Mouse (Mus musculus): ENCODE data around the gene Ptp4a2.
"Not testable (repeated sequence)": the region's sequence is repeated elsewhere in the genome, so short reads cannot be mapped to it uniquely, and the experiment has no call there.

Ptp4a2 gene

DNA sequence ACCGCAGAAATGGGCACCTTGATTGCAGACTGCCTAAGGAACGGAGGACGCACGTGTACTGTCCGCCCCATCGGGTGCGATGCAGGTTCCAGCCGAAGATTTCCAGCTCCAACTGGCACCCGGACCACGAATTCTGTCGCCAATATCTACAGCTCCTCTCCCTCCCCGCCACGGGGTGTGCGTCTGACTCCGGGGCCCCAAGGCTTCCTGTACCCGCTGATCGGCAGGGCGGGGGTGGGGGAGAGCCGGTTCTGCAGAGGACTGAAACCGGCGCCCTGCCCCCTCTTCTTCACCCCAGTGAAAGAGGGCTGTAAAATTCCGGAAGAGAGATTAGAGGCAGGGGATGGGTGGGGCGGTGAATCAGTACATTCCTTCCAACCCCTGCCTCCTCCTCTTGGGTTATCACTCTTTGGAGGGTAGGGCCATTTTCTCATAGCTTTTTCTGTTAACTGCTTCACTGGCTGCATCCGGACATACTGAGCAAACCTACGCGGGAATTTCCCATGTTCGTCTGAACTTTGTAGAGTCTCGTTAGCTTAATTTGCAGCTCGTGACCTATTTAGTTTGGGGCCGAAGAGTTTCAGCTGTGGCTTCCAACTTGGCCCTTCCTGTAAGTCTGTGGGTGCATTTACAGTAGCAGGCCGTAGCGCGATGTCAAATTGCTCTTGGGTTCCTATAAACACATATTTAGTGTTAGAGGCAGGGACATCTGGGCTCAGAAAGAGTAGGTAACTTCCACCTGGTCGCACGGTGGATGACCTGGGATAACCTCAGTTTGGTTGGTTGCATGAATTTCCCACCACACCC, at the start of gene Ptp4a2:
Gene Ptp4a2, plus strand, starts transcription at position 422 of the 807 bp plus-strand sequence.
- DNase-seq (ENCODE audit: low spot score in 2 of 2): no peak

DNA sequence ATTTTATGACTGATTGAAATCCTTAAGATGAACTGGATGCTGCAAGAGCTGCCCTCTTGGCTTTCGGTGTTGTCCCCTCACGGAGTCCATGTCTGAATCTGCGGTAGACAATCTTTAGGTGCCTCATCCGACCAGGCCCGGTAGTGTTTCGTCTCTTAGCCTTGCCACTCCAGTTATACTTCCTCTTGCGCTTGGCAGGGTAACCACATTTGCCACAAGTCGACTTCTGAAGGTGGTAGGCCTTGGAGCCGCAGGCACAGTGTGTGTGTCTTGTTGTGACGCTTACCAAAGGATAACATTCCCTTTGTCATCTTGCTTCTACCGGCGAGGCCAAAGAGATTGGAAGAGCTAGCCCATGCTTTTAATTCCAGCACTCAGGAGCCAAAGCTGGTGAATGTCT, 49.4 kb upstream of the Ptp4a2 start:
- DNase-seq (ENCODE audit: low spot score in 2 of 2): no peak

DNA sequence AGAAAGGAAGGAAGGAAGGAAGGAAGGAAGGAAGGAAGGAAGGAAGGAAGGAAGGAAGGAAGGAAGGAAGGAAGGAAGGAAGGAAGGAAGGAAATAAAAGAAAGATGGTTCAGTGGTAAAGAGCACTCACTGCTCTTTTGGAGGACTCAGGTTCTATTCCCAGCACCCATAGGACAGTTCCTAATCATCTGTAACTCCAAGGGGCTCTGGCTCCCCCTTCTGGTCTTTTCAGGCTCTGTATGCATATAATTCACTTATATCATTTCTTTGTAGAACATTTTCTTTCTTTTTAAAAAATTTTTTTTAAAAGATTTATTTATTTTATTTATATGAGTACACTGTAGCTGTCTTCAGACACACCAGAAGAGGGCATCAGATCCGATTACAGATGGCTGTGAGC, 48.5 kb upstream of the Ptp4a2 start:
- DNase-seq (ENCODE audit: low spot score in 2 of 2): not testable (repeated sequence)

DNA sequence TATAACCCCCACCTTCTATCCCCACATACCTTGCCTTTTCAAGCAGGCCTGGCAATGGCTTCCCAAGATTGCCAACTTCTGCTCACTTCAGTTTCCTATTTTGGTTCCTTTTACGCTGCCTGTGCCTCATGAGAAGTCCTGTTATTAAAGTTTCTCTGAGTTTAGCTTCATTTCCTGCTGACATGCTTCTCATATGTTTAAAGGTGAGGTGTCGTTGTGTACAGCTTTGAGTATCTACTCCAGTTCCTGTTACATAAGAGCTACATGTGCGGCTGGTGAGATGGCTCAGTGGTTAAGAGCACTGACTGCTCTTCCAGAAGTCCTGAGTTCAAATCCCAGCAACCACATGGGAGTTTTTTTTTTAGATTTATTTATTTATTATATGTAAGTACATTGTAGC, 45.7 kb upstream of the Ptp4a2 start:
- DNase-seq (ENCODE audit: low spot score in 2 of 2): no peak

DNA sequence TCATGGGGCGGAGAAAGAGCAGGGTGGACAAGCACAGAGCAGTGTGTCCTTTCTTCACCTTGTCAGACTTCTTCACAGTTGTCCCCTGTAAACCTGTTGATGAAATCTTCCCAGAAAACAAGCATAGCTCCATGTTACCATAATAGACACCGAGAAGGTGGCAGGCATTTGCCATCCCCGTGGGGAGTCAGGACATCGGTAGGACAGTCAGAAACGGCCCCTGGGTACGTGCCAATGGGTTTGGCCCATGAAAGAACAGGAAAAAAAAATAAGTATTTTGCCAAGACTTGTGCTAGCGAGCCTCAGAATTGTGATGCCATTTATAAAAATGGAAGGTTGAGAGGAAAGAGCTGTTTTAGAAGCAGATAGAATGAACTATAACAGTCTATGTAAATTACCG, 43.2 kb upstream of the Ptp4a2 start:
- no peak for DNase-seq (ENCODE audit: low spot score in 2 of 2)

DNA sequence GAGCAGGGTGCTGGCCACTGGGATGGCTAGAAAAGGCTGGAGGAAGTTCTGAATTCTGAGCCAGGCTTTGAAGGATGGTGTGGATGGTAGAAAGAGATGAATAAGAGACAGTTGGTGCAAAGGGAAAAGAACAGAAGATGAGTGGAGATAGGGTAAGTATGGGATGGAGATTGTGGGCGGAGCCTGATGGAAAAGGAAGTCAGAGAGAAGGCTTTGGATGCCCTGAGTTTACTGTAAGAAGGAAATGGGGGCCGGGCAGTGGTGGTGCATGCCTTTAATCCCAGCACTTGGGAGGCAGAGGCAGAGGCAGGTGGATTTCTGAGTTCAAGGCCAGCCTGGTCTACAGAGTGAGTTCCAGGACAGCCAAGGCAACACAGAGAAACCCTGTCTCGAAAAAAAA, 42.3 kb upstream of the Ptp4a2 start:
- DNase-seq (ENCODE audit: low spot score in 2 of 2): not testable (repeated sequence)

DNA sequence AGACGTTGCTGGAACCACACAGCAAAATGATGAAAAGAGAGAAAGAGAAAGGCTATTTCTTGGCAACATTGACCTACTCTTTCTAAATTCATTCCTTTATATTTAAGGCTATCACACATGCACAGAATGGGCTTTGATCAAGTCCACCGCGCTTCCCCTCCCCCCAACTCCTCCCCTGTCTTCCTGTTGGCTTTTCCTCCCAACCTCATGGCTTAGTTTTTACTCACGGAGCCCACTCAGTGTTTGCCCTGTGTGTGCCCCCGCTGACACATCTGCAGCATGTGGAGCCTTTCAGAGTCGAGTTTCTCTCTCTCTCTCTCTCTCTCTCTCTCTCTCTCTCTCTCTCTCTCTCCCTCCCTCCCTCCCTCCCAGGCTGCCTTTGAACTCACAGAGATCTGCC, 40.4 kb upstream of the Ptp4a2 start:
- no peak for DNase-seq (ENCODE audit: low spot score in 2 of 2)

DNA sequence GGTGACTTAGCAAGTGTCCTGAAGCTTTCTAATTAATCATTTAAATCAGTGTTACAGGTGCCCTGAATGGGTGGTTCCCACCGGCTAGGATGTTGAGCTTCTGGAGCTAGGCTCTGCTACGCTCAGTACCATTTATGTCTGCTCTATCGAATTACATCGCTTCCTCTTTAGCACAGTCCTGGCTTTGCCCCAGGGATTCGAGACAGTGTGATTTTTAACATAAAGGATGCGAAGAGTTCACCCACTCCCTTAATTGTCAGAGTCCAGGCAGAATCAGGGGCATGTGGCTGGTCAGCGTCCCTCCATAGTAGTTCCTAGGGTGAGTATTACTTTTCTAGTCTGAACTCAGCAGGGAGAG, 39.7 kb upstream of the Ptp4a2 start:
- DNase-seq (ENCODE audit: low spot score in 2 of 2): no peak

DNA sequence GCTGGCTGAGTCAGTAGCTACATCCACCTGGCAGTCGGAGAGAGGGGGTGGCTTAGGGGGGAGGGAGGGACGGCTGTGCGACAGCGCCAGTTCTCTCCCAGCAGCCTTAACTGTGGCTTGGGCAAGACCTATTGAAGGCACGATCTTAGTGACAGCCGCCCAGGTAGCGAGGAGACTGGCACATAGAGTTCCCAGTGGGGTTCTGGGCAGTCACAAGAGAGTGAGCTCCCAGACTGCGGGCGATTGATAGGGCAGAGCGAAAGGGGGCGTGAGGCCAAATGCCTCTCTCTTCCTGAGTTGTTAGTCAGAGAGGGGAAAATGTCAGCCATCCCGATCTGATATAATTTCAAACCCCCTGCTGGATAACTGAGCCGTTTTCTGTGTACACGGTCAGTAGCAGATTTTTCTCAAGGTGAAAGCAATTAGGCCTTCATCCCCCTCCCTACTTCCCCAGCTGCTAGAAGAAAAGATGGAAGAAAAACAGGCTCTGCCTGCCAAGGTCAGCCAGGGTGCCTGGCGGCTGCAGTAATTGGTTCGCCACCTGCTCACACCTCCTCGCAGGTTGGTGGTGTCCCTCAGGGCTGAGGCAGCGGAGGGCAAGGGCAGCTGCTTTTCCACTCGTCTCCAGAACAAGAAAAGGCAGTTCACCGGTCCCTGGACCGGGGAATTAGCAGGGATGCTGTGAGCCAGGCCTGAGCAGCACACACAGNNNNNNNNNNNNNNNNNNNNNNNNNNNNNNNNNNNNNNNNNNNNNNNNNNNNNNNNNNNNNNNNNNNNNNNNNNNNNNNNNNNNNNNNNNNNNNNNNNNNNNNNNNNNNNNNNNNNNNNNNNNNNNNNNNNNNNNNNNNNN, 39.1 kb upstream of the Ptp4a2 start:
- DNase-seq (ENCODE audit: low spot score in 2 of 2): peak in 1 of 2 experiments; percentile 23

DNA sequence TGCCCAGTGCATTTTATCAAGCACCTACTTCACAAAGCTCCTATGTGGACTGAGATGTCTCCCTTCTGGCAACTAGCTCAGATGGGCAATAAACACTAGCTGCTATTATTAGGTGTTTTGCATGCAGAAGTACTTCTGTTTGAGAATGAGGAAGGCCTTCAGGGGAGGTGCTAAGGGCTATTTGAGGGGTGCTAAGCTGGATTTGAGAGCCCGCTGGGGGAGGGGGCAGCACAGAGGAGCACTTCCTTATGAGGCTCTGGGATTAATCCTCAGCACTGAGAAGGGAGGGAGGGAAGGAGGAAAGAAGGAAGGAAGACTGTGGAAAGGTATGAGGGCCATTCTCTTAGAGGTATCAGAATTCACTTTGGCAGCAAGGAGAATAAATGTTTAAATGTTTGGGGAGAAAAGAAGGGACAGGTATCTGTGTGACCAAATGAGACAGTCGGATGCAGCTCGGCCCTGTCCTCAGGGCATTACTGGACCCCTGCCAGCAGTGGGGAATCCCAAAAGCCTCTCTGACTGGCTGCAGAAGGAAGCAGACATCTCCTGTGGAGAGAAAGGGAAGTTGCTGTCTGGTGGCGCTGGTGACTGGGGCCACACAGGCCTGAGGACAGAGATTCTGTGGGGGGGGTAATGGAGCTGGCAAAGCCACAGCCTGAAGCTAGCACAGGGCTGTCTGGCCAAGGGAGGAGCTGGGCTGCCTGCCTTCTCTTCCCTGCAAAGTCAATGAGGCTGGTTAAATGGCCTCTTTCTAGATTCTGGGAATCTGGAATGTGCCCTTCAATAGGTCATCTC, 28.9 kb upstream of the Ptp4a2 start:
- peak in 1 of 2 experiments; percentile 53 for DNase-seq (ENCODE audit: low spot score in 2 of 2)

DNA sequence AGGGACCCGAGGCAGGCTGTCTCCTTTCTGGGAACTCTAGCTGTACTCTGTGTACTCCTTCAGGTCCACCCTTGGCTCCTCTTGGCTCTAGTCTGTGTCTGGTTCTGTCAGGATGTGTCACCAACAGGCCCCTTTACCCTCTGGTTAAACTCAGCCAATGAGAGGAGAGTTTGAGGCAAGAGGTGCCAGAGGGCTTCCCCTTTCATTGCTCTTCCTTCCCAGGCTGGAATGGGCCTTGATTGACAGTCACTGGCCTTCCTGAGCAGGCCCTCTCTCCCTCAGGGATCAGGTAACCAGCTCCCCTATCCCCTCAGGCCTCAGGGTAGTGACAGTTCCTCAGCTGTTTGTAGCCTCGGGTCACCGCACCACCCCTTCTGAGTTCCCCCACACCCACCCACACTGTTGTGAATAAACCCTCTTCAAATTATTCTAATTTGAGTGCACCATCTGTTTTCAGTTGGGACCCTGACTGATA, 28.1 kb upstream of the Ptp4a2 start:
- DNase-seq (ENCODE audit: low spot score in 2 of 2): no peak

DNA sequence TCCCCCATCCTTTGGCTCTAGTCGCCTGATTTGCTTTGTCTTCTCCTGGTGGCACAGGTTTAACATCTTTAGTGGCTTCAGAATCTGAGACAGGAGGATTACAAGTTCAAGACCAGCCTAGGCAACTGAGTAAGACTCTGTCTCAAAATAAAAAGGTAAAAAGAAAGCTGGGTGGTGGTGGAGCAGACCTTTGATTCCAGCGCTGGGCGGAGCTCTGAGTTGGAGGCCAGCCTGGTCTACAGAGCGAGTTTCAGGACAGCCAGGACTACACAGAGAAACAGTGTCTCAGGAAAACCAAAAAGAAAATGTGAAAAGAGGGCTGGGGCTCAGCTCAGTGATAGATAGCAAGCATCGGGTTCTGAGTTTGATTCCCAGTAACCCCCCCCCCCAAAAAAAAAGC, 27.5 kb upstream of the Ptp4a2 start:
- no peak for DNase-seq (ENCODE audit: low spot score in 2 of 2)

DNA sequence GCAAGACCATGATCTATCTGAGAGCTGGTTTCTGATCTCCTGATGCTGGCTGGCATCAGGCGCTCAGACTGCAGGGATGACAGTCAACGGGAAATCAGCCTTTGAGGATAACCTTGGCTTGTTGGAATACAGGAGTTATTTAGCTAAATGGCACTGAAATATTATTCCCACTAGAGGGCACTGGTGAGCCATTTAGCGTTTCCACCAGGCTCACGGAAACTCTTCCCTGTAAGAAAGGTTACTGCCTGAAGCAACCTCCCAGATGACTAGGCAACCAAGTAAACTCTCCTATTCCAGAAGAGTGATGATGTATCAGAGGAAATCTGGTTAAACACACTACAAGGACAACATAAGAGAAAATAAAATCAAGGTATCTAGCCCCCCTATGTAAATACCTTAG, 25.8 kb upstream of the Ptp4a2 start:
- peak in 1 of 2 experiments; percentile 67 for DNase-seq (ENCODE audit: low spot score in 2 of 2)

DNA sequence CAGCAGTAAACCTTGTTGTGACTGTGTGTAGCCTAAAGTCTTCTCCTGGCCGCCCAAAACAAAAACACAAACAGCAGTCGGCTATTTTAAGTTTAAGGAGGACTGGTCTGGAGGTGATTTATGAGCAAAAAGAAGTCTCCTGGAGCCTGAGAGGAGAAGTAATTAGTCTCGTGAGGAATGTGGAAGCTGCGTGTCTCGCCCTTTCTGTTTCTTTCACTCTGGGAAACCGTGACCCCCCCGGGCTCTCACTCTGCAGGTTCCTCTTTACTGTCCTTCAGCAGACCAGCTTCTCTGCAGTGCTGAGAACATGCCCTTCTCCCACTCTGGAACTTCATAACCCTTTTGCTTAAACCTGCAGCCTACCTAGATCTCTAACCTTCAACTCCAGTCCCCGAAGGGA, 22.3 kb upstream of the Ptp4a2 start:
- DNase-seq (ENCODE audit: low spot score in 2 of 2): no peak

DNA sequence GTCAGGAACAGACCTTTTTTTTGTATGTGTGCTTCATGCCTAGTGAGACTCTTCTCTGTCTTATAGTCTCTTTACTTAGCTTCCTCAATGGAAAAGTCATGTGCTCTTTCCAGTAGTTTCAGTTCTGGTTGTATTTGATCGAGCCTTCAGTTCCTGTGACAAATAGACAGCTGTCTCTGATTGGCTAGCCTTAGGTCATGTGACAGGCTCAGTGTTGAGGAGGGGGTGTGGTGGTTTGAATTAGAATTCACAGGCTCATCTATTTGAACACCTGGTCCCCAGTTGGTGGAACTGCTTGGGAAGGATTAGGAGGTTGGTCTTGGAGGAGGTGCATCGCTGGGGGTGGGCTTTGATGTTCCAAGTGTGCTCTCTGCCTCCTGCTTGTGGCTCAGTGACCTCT, 21.4 kb upstream of the Ptp4a2 start:
- DNase-seq (ENCODE audit: low spot score in 2 of 2): no peak

DNA sequence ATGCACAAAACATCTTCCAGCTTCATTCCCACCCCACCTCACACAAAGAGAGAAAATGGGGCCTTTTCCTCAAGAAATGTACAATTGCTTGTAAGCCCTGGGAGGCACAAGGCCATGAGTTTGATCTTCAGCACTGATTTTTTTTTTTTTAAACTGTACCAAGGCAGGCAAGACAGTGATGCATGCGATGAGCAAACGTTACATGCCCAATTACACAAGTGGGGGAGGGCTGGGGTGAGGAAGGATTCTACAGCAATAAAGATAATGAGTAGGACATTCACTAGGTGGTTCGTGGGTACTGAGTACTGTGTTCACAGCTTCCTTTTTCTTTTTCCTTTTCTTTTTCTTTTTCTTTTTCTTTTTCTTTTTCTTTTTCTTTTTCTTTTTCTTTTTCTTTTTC, 20.5 kb upstream of the Ptp4a2 start:
- no peak for DNase-seq (ENCODE audit: low spot score in 2 of 2)

DNA sequence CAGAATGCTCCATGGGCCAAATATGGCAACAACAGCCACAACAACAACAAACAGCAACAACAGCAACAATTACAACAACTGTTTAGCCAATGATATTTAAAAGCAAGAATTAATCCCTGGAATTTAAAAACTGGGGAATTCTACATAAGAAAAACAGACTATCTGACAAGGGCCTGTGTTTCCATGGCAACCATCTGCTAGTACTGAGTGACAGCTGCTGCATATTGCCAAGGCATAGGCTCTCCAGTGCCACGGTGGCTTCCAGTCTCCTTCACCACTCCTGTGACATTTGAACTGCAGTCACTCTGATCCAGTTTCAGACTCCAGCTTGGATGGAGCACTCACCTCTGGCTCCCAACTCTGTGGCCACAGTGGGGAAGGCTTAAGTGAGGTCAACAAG, 19.6 kb upstream of the Ptp4a2 start:
- DNase-seq (ENCODE audit: low spot score in 2 of 2): no peak

DNA sequence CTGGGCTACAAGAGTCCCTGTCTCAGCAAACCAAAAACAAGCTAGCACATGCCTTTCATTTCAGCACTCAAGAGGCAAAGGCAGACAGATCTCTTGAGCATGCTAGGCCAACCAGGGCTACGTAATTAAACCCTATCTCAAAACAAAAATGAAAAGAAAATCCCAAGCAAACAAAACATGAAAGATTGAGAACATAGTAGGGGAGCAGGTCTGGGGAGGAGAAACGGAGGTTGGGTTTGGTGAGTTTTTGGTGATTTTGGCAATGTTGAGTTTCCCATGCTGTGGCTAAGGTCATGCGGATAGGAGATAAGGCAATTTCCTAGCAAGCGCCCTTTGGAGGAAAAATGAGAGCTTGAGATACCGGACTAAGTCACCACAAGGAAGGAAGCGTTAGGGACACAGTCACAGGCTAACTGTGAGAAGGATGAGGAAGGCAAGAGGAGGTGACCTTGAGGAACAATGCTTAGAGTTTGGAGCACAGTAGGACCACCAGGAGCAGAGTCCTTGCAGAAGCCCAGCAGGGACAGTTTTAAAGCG, 18.3 kb upstream of the Ptp4a2 start:
- DNase-seq (ENCODE audit: low spot score in 2 of 2): no peak

DNA sequence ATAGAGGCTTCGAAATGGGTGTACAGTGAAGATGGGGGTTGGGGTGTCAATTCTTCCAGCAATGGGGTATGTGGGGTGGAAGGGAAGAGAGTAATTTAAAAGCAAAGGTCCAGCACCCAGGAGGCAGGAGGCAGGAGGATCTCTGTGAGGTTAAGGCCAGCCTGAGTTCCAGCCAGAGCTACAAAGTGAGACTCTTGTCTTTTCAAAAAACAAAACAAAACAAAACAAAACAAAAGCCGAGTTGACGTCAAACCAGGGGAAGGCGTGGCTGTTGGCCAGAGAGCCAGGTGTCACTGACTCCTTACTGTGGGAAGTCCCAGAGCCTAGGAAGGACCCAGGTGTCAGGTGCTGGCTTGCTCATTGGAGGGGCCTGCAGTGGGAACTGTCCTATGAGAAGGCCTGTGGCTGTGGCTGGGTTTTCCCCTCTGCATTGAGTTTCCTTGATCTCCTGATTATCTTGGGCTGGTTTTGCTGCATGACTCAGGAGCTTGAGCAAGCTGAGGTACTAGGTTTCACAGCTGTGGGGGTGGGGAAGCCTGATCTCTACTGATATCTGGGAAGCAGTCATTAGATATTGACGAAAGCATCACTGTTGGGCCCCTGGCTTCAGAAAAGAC, 17.2 kb upstream of the Ptp4a2 start:
- DNase-seq (ENCODE audit: low spot score in 2 of 2): no peak

DNA sequence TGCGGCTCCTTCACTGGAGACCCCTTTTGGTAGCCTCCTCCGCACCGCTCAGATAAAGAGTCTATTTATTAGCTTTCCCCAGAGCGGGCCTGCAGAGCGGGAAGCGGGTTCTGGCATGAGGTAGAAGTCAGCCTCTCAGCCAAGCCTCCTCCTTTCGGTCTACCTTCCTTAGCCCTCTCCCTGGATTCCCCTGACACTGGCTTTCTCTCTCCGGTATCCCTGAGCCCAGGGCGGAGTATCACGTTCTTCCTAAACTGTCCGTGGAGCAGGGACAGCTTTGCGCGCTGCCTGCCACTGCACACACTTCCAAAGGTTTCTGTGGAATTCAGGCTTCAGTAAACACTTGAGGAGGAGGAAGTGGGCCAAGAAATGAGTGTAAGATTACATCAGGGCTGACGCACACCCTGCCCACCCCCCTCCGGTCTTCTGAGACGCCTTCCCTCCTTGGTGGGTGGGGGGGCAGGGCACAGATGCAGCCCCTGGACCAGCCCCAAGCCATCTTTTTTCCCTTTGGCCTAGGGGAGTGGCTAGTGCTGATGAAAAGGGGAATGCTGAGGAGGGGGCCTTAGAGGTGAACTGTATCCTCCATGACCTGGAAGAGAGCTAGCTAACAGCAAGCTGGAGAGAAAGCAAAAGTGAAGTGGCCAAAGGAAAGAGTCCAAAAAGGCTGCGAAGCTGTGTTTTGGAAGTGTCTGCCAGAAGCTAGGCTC, 15.7 kb upstream of the Ptp4a2 start:
- DNase-seq (ENCODE audit: low spot score in 2 of 2): no peak

DNA sequence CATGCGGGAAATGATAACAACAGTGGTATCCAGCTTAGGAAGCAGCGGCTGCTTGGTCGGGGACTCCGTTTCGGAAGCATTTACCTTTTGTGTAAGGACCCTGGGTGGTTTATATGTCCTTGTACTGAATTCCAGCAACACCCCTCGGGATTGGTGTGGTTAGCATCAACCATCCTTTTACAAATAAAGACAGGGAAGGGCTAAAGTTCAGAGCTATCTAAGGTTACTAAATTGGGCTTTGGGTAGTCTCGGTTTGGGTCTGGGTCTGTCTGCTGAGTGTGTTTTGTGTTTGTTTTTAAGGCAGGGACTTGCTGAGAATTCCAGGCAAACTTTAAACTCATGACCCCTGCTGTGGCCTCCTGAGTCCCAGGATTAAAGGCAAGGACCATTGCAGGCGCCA, 15.2 kb upstream of the Ptp4a2 start:
- no peak for DNase-seq (ENCODE audit: low spot score in 2 of 2)

Data from cerebellum, postnatal 4 days (tissue).